Mouse (Mus musculus) bone marrow, adult 2 months (tissue): Measurements from ENCODE around the gene Prkn. TPM values are rescaled to one million over a fixed set of nuclear protein-coding genes. Genes with fewer than 3 reads are reported as not detected.

Experiments
- H3K27ac ChIP-seq: fragments of 200-500 bp; 2 replicates; pipeline ENCODE4 v1.5.1; 2012; ENCODE audit warnings: low read depth, mild to moderate bottlenecking, control low read depth, inconsistent platforms, low read length; ENCODE audit not compliant: control insufficient read depth, poor library complexity, insufficient read depth
- H3K4me1 ChIP-seq: fragments of 200-500 bp; 2 replicates; pipeline ENCODE4 v1.6.1; 2011; ENCODE audit warnings: low read length; ENCODE audit not compliant: control insufficient read depth, insufficient read depth
- H3K4me3 ChIP-seq: fragments of 200-500 bp; replicated peaks from 2 replicates; pipeline ENCODE3; 2011; ENCODE audit warnings: mild to moderate bottlenecking, low read depth, low read length, control low read depth; ENCODE audit not compliant: control insufficient read depth
- CTCF ChIP-seq: fragments of 200-500 bp; IDR thresholded peaks from 2 replicates; pipeline ENCODE4 v1.5.1; 2011; ENCODE audit warnings: low read length, control low read depth; ENCODE audit not compliant: control insufficient read depth, insufficient read depth
- POLR2A ChIP-seq: fragments of 200-500 bp; IDR thresholded peaks from 2 replicates; pipeline ENCODE4 v1.6.1; 2011; ENCODE audit warnings: low read depth, mild to moderate bottlenecking, control low read depth, low read length, borderline replicate concordance; ENCODE audit not compliant: control insufficient read depth
- WGBS: fragments of 180-500 bp; shearing (Covaris S2); methylation state at CpG from one replicate; pipeline ENCODE4 v1.1.7; 2018; 5-methylcytosine and 5-hydroxymethylcytosine counted together
- polyA plus RNA-seq: library from polyadenylated mRNA; stranded (reverse); fragments of >200 nt; gene quantifications from 2 replicates; pipeline ENCODE4 v1.2.4, GENCODE M21; 2011; ENCODE audit warnings: low replicate concordance; ENCODE audit not compliant: missing spikeins, insufficient read depth, insufficient read length

Gene Prkn
- polyA plus RNA-seq, 1 experiment = 2.5 TPM

DNA sequence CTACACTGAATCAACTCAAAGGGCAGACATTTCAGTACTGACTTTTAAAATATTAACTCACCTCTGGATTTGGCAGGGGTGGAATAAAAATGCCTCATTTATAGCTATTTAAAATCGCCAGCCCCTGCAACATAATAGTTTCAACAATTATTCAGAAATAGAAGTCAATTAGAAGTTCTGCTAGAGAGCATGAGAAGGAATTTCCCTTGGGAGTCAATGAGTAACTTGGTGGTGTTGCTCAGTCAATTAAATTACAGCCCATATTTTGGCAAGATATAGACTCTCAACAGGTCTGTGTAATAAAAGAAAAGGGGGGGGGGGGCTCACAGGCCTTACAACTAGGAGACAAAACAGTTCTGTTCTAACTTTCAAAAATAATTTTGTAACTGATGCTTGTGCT lies 821.7 kb downstream of the Prkn start:
- whole genome bisulfite sequencing = 63% methylated on average over 1 of the region's 1 CpGs
- Histone ChIP-seq H3K4me1 (no peaks in the 10 kb centered on the region), H3K27ac (no peak overlapping the region), H3K4me3 (no peak overlapping the region)
- no peak for TF ChIP-seq POLR2A
- no peak for TF ChIP-seq CTCF

DNA sequence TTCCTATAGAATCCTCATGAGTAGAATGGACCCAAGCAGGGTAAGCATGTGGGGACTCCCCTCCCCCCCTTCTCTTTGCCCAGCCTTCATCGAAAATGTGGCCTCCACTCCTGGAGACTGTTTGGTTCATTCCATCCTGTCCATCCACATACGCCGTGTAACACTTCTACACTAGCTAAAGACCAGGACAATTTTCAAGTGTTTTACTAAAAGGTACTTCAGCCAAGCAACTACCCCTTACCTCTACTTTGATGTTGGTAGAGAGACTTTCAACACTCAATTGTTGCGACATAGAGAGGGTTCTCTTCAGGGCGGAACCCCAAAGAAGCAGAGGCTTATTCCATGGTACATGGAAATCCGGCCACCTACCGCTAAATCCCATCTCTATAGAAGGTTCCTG lies 823.3 kb downstream of the Prkn start:
- Histone ChIP-seq H3K4me1 (no peaks in the 10 kb centered on the region), H3K4me3 (no peak overlapping the region), H3K27ac (no peak overlapping the region)
- TF ChIP-seq POLR2A = no peak
- no peak for TF ChIP-seq CTCF
- WGBS = 79% methylated on average over 7 of the region's 7 CpGs

DNA sequence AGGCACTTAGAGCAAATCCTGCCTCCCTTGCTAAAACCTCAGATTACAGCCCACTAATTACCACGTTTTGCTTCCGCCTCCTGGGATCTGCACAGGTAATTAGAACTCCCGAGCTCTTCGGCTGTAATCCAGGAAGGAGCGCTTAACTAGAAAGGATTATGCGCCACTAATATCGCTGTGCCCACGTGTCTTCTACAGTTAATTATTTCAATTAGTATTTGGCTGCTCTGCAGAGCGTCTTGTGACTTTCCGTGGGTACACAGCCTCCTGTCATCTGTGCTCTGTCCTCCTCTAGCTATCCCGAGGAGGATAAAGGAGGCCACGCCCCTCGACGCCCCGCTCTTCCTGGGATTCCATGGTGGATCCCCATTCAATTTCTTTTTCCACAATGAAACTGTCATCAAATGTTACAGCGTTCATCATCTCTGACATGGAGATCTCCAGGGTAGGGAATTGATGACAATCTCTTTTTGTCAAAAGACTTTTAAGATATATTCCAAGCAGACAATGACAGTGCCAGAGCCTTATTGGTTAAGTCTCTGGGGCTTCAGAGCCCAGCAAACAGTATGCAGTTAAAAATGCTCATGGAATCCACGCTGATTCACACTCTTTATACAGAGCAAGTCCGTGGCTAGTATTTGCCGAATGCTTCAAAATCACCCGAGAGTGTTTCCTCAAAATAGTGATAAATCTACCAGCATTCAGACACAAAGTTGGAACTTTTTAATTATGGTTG lies 824.6 kb downstream of the Prkn start:
- WGBS = 44% methylated on average over 20 of the region's 20 CpGs
- TF ChIP-seq POLR2A (no peak), CTCF (no peak)
- no peaks in the 10 kb centered on the region for H3K4me1 ChIP-seq
- H3K4me3 ChIP-seq = no peak overlapping the region
- no peak overlapping the region for H3K27ac ChIP-seq

GRCm38 (mm10) chr17:11679716-11680115 lies 839.5 kb downstream of the Prkn start:
- TF ChIP-seq CTCF (no peak), POLR2A (no peak)
- Histone ChIP-seq H3K4me3 (no peak overlapping the region), H3K4me1 (no peaks in the 10 kb centered on the region), H3K27ac (no peak overlapping the region)
- WGBS = 83% methylated on average over 6 of the region's 6 CpGs

- Histone ChIP-seq H3K27ac (no peak overlapping the region), H3K4me3 (no peak overlapping the region), H3K4me1 (no peaks in the 10 kb centered on the region)
- TF ChIP-seq CTCF = no peak
- TF ChIP-seq POLR2A = no peak
- 80% methylated on average over 9 of the region's 9 CpGs for WGBS
Observed at GRCm38 (mm10) chr17:11680456-11680855, 840.3 kb downstream of the Prkn start.

- TF ChIP-seq POLR2A = no peak
- no peak for TF ChIP-seq CTCF
- Histone ChIP-seq H3K4me1 (no peaks in the 10 kb centered on the region), H3K27ac (no peak overlapping the region), H3K4me3 (no peak overlapping the region)
- WGBS = 65% methylated on average over 11 of the region's 11 CpGs
Observed at GRCm38 (mm10) chr17:11681825-11682372, 841.7 kb downstream of the Prkn start.

GRCm38 (mm10) chr17:11705005-11705404 lies 864.8 kb downstream of the Prkn start:
- no peaks in the 10 kb centered on the region for H3K4me1 ChIP-seq
- H3K4me3 ChIP-seq = no peak overlapping the region
- TF ChIP-seq POLR2A = no peak
- TF ChIP-seq CTCF = no peak
- no peak overlapping the region for H3K27ac ChIP-seq
- whole genome bisulfite sequencing = 76% methylated on average over 4 of the region's 4 CpGs

- H3K27ac ChIP-seq = no peak overlapping the region
- TF ChIP-seq CTCF = no peak
- no peak for TF ChIP-seq POLR2A
- 83% methylated on average over 9 of the region's 9 CpGs for WGBS
- H3K4me3 ChIP-seq = no peak overlapping the region
- H3K4me1 ChIP-seq = no peaks in the 10 kb centered on the region
Observed at GRCm38 (mm10) chr17:11705761-11706160, 865.6 kb downstream of the Prkn start.

GRCm38 (mm10) chr17:11712066-11712465 lies 871.9 kb downstream of the Prkn start:
- no peak overlapping the region for H3K27ac ChIP-seq
- H3K4me3 ChIP-seq = no peak overlapping the region
- TF ChIP-seq POLR2A = no peak
- no peak for TF ChIP-seq CTCF
- H3K4me1 ChIP-seq = no peaks in the 10 kb centered on the region
- 37% methylated on average over 4 of the region's 4 CpGs for WGBS
